Mouse (Mus musculus) stomach, embryonic 15.5 days (tissue): ENCODE measurements around the gene Zswim5. TPM values are rescaled to one million over a fixed set of nuclear protein-coding genes. Genes with fewer than 3 reads are reported as not detected.

ENCODE experiments used
- ATAC-seq: fragments of 200-750 bp; cut with Nextera tagmentation; 2 replicates; pipeline ENCODE4 v1.8.0; 2017; ENCODE audit warnings: low read depth, moderate number of reproducible peaks, moderate TSS enrichment; ENCODE audit not compliant: insufficient read depth, low FRiP score
- H3K27ac ChIP-seq: fragments of 300-500 bp; sonication (generic); 2 replicates; pipeline ENCODE4 v1.5.1; 2015; ENCODE audit warnings: mild to moderate bottlenecking, inconsistent platforms
- H3K27me3 ChIP-seq: fragments of 300-500 bp; sonication (generic); replicated peaks from 2 replicates; pipeline ENCODE4 v1.6.1; 2015; ENCODE audit warnings: inconsistent platforms
- H3K36me3 ChIP-seq: fragments of 300-500 bp; sonication (generic); 2 replicates; pipeline ENCODE4 v1.6.1; 2015; ENCODE audit warnings: inconsistent platforms
- H3K4me1 ChIP-seq: fragments of 300-500 bp; sonication (generic); 2 replicates; pipeline ENCODE4 v1.6.1; 2015; ENCODE audit warnings: inconsistent platforms
- H3K4me2 ChIP-seq: fragments of 300-500 bp; sonication (generic); 2 replicates; pipeline ENCODE4 v1.6.1; 2015; ENCODE audit warnings: mild to moderate bottlenecking, inconsistent platforms
- H3K4me3 ChIP-seq: fragments of 300-500 bp; sonication (generic); replicated peaks from 2 replicates; pipeline ENCODE4 v1.5.1; 2015; ENCODE audit warnings: inconsistent platforms
- H3K9ac ChIP-seq: fragments of 300-500 bp; sonication (generic); 2 replicates; pipeline ENCODE4 v1.6.1; 2015; ENCODE audit warnings: inconsistent platforms
- H3K9me3 ChIP-seq: fragments of 300-500 bp; sonication (generic); 2 replicates; pipeline ENCODE4 v1.6.1; 2016; ENCODE audit warnings: inconsistent platforms
- WGBS: fragments of 180-500 bp; shearing (Covaris S2); methylation state at CpG from one replicate; pipeline ENCODE4 v1.1.7; 2015; 5-methylcytosine and 5-hydroxymethylcytosine counted together
- polyA plus RNA-seq: library from polyadenylated mRNA; unstranded; fragments of >200 nt; fragmentation: Nextera tagmentation; extraction: Ambion mirVana; gene quantifications from 2 replicates; pipeline ENCODE4 v1.2.1, GENCODE M21; 2015

Gene Zswim5
- polyA plus RNA-seq, 1 experiment from 2014 or later, result 0.67 TPM

DNA sequence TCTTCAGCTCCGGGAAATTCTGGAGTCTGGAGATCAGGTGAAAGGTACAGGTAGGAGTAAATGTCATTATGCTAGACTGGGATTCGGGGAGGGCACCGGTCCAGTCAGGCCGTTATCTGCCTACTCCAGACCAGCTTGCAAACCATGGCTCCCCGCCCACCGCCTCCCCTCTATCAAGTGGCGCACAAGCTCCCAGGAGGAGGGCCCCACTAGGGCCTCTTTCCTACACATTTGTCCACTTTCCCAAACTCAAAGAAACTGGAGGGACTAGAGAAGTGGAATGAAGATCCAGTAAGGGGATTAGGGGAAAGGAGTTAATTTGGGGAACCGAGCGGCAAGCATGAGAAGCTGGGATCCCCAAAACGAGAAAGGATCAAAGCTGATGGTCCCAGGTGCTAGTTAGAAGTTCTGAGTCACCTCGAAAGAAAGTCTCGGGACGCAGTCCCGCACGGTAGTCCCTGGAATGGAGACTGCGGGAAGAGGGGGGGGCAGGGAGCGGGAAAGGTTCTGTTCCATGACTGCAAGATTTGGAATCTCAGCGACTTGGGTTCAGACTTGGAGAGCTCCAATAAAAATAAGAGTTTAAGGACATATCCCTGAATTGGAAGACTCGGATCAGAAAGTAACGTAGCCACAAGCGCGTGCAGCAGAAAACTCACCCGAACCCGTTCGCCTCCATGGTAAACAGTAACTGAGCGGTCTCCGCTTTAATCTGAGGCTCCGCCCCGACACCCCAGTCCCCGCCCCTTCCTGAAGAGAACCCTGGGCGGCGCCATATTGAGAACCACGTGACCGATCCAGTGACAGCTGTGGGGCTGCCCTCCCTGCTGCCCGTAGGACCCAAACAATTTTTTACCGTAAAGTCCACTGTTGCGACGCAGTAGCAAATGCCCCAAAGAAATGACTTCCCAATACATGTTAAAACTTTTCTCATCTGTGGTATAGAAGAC lies 116.8 kb downstream of the Zswim5 start, which contains the start of gene Urod:
Gene Urod, minus strand, starts transcription at position 742 of the 950 bp plus-strand sequence.
- H3K9me3 ChIP-seq, result no peaks in the 10 kb centered on the region
- H3K4me1 ChIP-seq, result peaks cover 25% of the 10 kb centered on the region
- under 1% methylated on average over 38 of the region's 38 CpGs for WGBS
- H3K27ac ChIP-seq, result peak within 1 kb of the TSS; percentile 69; the same call in 1 of the 2 replicates
- no peaks in the 10 kb centered on the region for H3K27me3 ChIP-seq
- H3K4me2 ChIP-seq, result peak within 1 kb of the TSS; percentile 95
- H3K36me3 ChIP-seq, result 0 out of 2 replicates have a peak, but pooled peaks cover 7% of the 10 kb centered on the region
- ATAC-seq, result peak; percentile 91
- peak within 1 kb of the TSS; percentile 67 for H3K9ac ChIP-seq
- peak within 1 kb of the TSS; percentile 89 for H3K4me3 ChIP-seq

DNA sequence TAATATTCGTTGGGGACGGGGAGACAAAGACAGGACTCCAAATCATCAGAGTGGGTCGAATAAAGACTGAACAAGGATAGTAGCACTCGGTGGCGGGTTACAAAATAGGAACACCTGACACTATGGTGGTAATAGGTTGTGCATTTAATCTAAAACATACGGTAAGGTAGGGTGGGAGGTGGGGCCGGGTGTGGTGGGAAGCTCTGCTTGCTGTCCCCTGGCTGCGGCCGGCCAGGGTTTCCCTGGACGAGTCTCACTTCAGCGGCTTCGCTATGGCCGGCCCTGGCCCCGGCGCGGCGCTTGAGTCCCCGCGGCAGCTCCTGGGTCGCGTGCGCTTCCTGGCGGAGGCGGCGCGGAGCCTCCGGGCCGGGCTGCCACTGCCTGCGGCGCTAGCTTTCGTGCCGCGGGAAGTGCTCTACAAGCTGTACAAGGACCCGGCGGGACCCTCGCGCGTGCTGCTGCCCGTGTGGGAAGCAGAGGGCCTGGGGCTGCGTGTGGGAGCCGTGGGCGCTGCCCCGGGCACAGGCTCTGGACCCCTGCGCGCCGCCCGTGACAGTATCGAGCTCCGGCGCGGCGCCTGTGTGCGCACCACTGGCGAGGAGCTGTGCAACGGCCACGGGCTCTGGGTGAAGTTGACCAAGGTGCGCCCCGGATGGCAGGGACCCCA lies 118.1 kb downstream of the Zswim5 start, which contains the start of gene Hectd3:
Gene Hectd3, plus strand, starts transcription at position 187 of the 667 bp plus-strand sequence.
- Histone ChIP-seq H3K36me3 (0 out of 2 replicates have a peak, but pooled peaks cover 4% of the 10 kb centered on the region), H3K9ac (peak within 1 kb of the TSS; percentile 67), H3K4me1 (peaks cover 25% of the 10 kb centered on the region), H3K27me3 (no peaks in the 10 kb centered on the region), H3K4me2 (peak within 1 kb of the TSS; percentile 95), H3K9me3 (no peaks in the 10 kb centered on the region), H3K27ac (peak within 1 kb of the TSS; percentile 69; the same call in 1 of the 2 replicates), H3K4me3 (peak within 1 kb of the TSS; percentile 89)
- under 1% methylated on average over 56 of the region's 58 CpGs for WGBS
- ATAC-seq, result peak; percentile 67

DNA sequence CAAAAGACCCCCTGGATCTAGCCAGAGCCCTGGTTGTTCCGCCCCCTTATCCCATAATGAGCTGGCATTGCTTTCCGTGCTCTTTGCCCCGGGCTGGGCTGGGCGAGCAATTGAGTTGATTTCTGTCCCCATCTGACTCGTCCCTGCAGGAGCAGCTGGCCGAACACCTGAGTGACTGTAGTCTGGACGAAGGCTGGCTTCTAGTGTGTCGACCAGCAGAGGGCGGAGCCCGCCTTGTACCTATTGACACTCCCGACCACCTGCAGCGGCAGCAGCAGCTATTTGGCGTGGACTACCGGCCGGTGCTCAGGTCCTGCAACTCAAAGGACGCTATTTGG lies 118.6 kb downstream of the Zswim5 start:
- under 1% methylated on average over 16 of the region's 16 CpGs for WGBS

DNA sequence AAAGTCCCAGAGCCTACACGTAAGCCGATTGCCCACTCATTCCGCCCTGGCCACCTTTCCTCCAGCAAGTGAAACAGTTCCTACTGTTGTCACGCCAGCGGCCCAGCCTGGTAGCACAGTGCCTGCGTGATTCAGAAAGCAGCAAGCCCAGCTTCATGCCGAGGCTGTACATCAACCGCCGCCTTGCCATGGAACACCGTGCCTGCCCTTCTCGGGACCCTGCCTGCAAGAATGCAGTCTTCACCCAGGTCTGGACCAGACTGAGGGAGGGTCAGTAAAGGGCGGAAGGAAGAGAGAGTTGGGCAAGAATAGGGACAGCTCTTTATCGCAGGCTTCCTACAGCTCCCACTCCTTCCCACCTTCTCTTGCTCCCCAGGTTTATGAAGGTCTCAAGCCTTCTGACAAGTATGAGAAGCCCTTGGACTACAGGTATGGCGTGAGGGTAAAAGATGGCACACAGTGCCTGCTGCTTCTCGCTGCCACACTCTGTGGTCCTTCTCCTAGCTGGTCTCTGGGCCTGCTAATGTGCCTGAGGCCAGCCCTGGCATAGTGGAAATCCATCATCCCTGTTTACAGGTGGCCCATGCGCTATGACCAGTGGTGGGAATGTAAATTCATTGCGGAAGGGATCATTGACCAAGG lies 122.5 kb downstream of the Zswim5 start:
- H3K36me3 ChIP-seq, result peaks cover 7% of the 10 kb centered on the region; the same call in 1 of the 2 replicates
- no peak overlapping the region for H3K27ac ChIP-seq
- H3K4me3 ChIP-seq, result no peak overlapping the region
- 93% methylated on average over 17 of the region's 17 CpGs for WGBS
- no peaks in the 10 kb centered on the region for H3K27me3 ChIP-seq
- H3K4me1 ChIP-seq, result peaks cover 13% of the 10 kb centered on the region
- no peaks in the 10 kb centered on the region for H3K9me3 ChIP-seq
- ATAC-seq, result no peak
- no peak overlapping the region for H3K9ac ChIP-seq
- no peak overlapping the region for H3K4me2 ChIP-seq

More for the DNA sequence above, 118.6 kb downstream of the Zswim5 start:
- Histone ChIP-seq H3K4me3 (peak overlapping the region; percentile 89), H3K27me3 (no peaks in the 10 kb centered on the region), H3K27ac (peak overlapping the region; percentile 69; the same call in 1 of the 2 replicates), H3K4me1 (peaks cover 25% of the 10 kb centered on the region), H3K36me3 (0 out of 2 replicates have a peak, but pooled peaks cover 4% of the 10 kb centered on the region), H3K4me2 (peak overlapping the region; percentile 95), H3K9me3 (no peaks in the 10 kb centered on the region), H3K9ac (peak overlapping the region; percentile 67)
- ATAC-seq, result no peak

DNA sequence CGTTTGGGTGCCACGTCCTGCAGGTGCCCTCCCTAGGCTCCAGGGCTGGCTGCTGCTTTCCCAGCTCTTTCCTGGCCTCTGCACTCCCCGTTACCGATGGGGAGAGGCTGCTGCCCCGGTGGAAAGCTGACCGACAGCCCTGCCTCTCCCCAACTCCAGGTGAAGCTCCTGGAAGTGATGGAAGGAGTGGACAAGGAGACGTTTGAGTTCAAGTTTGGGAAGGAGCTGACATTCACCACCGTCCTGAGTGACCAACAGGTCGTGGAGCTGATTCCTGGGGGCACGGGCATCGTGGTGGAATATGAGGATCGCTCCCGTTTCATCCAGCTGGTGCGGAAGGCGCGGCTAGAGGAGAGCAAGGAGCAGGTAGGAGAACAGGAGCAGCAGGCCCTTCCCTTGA lies 124.8 kb downstream of the Zswim5 start:
- no peak overlapping the region for H3K4me3 ChIP-seq
- H3K36me3 ChIP-seq, result peaks cover 5% of the 10 kb centered on the region; the same call in 1 of the 2 replicates
- H3K4me1 ChIP-seq, result no peaks in the 10 kb centered on the region; the same call in 1 of the 2 replicates
- no peak overlapping the region for H3K4me2 ChIP-seq
- H3K27ac ChIP-seq, result no peak overlapping the region
- ATAC-seq, result no peak
- H3K9ac ChIP-seq, result no peak overlapping the region
- H3K27me3 ChIP-seq, result no peaks in the 10 kb centered on the region
- WGBS, result 90% methylated on average over 16 of the region's 16 CpGs
- H3K9me3 ChIP-seq, result no peaks in the 10 kb centered on the region

DNA sequence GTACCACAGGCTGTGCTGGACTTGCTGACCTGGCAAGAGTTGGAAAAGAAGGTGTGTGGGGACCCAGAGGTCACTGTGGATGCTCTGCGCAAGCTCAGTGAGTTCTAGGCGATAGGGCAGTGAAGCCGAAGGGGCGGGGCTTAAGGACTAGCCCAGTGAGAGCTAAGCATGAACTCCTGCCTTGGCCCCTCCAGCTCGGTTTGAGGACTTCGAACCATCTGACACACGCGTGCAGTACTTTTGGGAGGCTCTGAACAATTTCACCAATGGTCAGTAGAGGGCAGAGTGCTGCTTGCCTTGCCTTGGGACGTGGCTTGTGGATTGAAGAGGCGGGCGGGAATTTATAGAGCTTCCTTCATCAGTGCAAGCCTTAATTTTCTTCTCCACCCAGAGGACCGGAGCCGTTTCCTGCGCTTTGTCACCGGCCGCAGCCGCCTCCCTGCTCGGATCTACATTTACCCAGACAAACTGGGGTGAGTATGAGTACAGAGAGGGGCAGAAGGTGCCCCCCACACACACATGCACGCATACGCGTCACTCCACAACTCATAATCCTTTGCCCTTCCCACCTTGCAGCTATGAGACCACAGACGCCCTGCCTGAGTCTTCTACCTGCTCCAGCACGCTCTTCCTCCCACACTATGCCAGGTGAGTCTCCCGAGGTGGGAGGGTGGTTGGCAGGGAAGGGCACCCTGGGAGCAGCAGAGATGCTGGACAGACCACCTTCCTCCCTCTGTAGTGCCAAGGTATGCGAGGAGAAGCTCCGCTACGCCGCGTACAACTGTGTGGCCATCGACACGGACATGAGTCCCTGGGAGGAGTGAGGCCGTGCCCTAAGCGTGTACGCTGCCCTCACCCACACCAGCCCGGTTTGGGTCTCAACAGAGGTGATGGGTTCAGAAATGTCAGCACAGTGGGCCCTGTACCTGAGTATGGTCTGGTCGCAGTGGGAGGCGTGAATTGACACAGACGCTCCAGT lies 125.7 kb downstream of the Zswim5 start:
- peak; percentile 61; the same call in 1 of the 2 replicates for ATAC-seq
- Histone ChIP-seq H3K9me3 (no peaks in the 10 kb centered on the region), H3K4me3 (no peak overlapping the region), H3K36me3 (peaks cover 3% of the 10 kb centered on the region; the same call in 1 of the 2 replicates), H3K27me3 (no peaks in the 10 kb centered on the region), H3K4me2 (no peak overlapping the region), H3K27ac (no peak overlapping the region), H3K4me1 (no peaks in the 10 kb centered on the region; the same call in 1 of the 2 replicates), H3K9ac (no peak overlapping the region)
- WGBS, result 53% methylated on average over 38 of the region's 38 CpGs

DNA sequence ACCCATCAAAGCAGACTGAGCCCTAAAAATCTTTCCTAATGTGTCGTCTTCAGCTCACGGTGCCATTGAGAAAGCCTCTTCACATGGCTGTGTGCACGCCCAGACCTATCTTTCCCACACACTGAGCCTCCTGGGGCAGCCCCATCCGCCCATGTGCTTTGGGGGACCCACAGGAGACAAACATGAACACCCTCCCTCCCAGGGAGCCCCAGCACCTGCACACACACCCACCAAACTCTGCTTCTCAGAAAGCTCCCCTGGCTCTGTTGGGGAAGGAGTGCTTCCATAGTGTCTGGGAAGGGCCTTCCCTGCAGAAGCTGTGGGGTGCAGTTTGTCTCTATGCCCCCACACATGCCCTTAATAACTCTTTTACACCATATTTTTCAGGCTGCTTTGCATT lies 127.5 kb downstream of the Zswim5 start:
- H3K4me3 ChIP-seq, result no peak overlapping the region
- H3K27ac ChIP-seq, result no peak overlapping the region
- no peak overlapping the region for H3K9ac ChIP-seq
- no peaks in the 10 kb centered on the region for H3K27me3 ChIP-seq
- H3K36me3 ChIP-seq, result peaks cover 3% of the 10 kb centered on the region; the same call in 1 of the 2 replicates
- H3K9me3 ChIP-seq, result no peaks in the 10 kb centered on the region
- 81% methylated on average over 4 of the region's 4 CpGs for WGBS
- ATAC-seq, result no peak
- H3K4me2 ChIP-seq, result no peak overlapping the region
- H3K4me1 ChIP-seq, result no peaks in the 10 kb centered on the region; the same call in 1 of the 2 replicates

DNA sequence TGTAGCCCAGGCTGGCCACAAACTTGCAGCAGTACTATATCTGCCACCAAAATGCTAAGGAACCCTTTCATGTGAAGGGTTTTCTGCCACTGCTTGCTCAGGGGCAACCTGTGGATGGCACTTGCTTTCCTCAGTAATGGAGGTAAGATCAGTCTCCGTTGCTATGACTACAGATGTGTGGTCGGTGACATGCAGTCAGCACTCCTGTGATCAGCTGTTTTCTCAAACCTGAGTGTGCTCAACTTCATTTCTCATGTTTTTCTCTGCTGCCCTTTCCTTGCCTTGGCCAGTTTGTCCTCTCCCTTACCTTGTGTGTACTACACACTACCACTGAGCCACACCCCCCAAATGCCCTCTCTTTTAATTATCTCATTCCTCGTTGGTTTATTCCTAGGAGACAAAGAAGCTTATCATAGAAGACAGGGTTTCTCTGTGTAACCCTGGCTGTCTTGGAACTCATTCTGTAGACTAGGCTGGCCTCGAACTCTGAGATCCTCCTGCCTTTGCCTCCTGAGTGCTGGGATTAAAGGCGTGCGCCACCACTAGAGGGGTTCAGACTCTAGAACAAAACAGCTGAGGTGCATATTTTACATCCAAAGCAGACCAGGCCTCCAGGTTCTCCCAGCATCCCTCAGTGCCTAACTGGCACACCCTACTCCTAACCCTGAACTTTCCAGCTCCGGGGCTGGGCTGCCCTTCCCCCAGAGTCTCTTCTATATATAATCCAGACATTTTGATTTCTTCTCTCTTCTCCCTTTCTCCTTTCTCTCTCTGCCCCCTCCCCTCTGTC lies 128.6 kb downstream of the Zswim5 start:
- Histone ChIP-seq H3K36me3 (peaks cover 3% of the 10 kb centered on the region; the same call in 1 of the 2 replicates), H3K9ac (no peak overlapping the region), H3K4me1 (no peaks in the 10 kb centered on the region; the same call in 1 of the 2 replicates), H3K4me2 (no peak overlapping the region), H3K4me3 (no peak overlapping the region), H3K27ac (no peak overlapping the region), H3K27me3 (no peaks in the 10 kb centered on the region), H3K9me3 (no peaks in the 10 kb centered on the region)
- 74% methylated on average over 7 of the region's 7 CpGs for WGBS
- no peak for ATAC-seq

DNA sequence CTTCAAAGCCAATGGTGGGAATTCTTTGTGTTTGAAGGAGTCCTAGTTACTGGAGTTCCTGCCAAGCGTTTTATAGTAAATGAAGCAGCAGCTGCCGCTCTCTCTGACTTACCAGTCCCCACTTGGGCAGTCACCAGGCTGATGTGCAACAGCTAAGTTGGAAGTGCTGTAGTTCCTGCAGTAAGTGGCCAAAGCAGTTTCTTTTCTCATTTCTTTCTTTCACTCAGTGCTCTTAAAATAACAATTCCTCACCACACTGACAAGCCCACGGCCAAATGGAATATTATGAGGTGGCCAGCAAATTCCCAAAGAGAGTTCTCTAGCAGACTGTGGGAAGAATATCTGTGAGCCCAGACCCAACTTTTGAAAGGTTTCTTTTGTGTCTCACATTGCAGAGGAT lies 129.9 kb downstream of the Zswim5 start:
- H3K4me3 ChIP-seq, result no peak overlapping the region
- 62% methylated on average over 3 of the region's 3 CpGs for WGBS
- H3K27me3 ChIP-seq, result no peaks in the 10 kb centered on the region
- no peaks in the 10 kb centered on the region for H3K9me3 ChIP-seq
- no peak overlapping the region for H3K27ac ChIP-seq
- H3K36me3 ChIP-seq, result peaks cover 3% of the 10 kb centered on the region; the same call in 1 of the 2 replicates
- ATAC-seq, result no peak
- no peak overlapping the region for H3K9ac ChIP-seq
- no peaks in the 10 kb centered on the region; the same call in 1 of the 2 replicates for H3K4me1 ChIP-seq
- no peak overlapping the region for H3K4me2 ChIP-seq

DNA sequence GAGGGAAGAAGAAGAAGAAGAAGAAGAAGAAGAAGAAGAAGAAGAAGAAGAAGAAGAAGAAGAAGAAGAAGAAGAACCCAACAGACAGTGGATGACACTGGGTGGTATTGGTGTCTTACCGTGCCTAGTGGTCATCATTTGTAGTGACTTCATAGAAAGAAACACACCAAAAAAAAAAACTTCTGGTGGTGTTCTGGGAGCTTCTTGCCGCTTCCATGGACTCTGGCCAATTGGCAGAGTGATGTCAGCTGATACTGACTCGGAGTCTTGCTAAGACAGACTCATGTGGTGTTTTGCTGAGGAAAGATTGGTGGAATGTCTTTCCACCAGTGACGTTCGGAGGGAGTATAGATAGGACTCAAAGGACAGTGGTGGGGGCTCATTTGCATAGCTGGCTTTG lies 133.1 kb downstream of the Zswim5 start:
- no peak for ATAC-seq
- no peaks in the 10 kb centered on the region for H3K36me3 ChIP-seq
- H3K9me3 ChIP-seq, result no peaks in the 10 kb centered on the region
- no peak overlapping the region for H3K4me2 ChIP-seq
- WGBS, result 82% methylated on average over 5 of the region's 5 CpGs
- no peaks in the 10 kb centered on the region for H3K27me3 ChIP-seq
- no peaks in the 10 kb centered on the region for H3K4me1 ChIP-seq
- H3K27ac ChIP-seq, result no peak overlapping the region
- no peak overlapping the region for H3K9ac ChIP-seq
- H3K4me3 ChIP-seq, result no peak overlapping the region
